Mouse (Mus musculus): ENCODE measurements around the gene Gm21865.
"Not testable (repeated sequence)": the region's sequence is repeated elsewhere in the genome, so short reads cannot be mapped to it uniquely, and the experiment has no call there.

The Gm21865 gene

GRCm38 (mm10) chrY:40316803-40317202 is at the start of gene Gm21865:
Gene Gm21865, minus strand, starts transcription at chrY:40316903.
- not testable (repeated sequence) for DNase-seq

All from cerebellum, adult 9-11 months (tissue).